Mouse (Mus musculus): ENCODE data around the gene Dync1li2.

The Dync1li2 gene

GRCm38 (mm10) chr8:104414204-104414603, 28.6 kb downstream of the Dync1li2 start:
- no peak for DNase-seq (ENCODE audit: low read depth, low spot score)

DNA sequence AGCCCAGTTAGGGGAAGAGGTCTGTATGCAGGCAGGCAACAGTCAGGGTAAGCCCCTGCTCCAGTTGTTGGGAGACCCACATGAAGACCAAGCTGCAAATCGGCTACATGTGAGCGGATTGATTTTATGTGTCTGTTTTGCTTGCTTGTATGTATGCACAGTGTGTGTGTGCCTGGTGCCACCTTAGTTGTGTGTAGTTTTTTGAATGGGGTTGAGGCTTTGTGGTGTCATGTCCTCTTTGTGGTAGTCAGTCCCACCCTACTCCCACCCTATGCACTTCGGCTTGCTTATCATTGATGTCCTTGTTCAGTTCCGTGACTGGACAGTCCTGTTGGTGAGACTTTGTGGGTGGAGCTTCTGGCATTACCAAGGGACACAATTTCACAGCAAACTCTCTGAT, 29.1 kb downstream of the Dync1li2 start:
- DNase-seq (ENCODE audit: low read depth, low spot score): no peak

GRCm38 (mm10) chr8:104412805-104413532, 29.9 kb downstream of the Dync1li2 start:
- DNase-seq (ENCODE audit: low read depth, low spot score): no peak

DNA sequence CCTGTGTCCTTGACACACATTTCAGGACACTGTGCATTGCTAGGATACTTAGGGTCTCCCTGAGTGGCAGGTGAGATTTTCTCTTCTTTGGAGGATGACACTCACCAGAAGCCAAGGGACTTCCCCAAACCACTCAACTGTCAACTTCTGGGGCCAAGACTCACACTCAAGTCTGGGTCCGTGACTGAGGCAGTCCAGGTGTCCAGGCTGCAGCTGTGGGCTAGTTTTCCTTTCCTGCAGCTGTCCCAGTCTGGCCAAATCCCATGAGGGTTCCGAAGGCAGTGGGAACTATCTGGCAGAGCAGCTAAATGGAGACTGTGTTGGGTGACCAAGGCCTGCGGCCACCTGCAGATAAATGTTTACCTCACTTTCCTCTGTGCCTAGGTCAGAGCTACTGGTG, 30.9 kb downstream of the Dync1li2 start:
- DNase-seq (ENCODE audit: low read depth, low spot score): no peak

GRCm38 (mm10) chr8:104411468-104411867, 31.4 kb downstream of the Dync1li2 start:
- DNase-seq (ENCODE audit: low read depth, low spot score): no peak

DNA sequence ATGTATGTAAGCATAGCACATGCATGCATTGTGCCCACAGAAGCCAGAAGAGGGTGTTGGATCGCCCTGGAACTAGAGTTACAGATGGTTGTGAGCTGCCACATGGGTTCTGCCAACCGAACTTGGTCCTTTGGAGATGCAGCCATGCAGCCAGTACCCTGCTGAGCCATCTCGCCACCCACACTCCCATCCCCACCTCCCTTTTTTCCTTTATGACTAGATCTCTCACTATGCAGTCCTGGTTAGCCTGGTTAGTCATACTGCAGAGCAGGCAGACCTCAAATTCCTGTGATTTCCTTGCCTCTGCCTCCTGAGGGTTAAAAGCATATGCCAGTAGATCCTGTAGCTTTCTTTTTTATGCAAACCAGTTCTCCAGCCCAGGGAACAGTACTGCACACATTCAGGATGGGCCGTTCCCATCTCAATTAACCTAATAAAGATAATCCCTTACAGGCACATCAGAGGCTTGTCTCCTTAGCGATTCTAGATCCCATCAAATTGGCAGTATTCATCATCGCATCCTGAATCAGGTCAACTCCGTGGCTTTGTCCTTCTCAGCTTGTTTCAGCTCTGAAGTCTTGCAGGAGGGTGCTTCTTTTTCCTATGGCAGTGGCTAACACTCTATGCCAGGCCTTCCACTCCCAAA, 32.1 kb downstream of the Dync1li2 start:
- no peak for DNase-seq (ENCODE audit: low read depth, low spot score)

DNA sequence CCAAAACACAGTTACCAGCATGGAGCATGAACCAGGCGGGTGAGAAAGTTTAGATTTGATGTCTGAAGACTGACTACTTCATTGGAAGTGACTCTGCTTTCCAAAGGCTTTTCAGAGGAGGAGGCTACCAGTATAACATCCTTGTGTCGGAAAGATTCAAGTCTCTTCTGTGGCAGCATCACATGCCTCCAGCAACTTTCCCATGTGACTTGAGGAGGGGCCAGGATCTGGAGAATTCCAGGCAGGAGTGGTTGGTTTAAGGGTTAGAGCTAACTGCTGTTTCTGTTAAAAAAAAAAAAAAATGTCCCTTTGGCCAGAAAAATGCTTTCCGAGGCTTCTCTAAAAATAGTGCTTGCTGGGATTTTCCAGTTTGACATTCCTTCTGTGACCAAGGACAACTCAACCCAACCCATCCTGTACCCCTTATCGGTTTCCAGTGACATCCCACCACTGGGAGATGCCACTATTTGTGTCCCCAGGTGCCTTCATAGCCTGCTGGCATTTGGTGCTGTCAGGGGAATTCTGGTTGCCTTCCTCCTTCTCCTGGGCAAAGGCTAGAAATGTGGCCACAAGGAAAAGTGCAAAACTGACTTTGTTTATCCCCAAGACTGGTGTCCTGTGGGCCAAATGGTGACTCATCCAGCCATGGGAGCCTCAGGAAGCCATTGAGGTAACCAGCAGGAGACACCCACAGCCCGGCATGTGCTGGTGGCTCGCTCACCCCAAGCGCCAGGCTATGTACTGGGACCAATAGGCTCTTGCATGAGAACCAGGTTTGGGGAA, 34.3 kb downstream of the Dync1li2 start:
- no peak for DNase-seq (ENCODE audit: low read depth, low spot score)

DNA sequence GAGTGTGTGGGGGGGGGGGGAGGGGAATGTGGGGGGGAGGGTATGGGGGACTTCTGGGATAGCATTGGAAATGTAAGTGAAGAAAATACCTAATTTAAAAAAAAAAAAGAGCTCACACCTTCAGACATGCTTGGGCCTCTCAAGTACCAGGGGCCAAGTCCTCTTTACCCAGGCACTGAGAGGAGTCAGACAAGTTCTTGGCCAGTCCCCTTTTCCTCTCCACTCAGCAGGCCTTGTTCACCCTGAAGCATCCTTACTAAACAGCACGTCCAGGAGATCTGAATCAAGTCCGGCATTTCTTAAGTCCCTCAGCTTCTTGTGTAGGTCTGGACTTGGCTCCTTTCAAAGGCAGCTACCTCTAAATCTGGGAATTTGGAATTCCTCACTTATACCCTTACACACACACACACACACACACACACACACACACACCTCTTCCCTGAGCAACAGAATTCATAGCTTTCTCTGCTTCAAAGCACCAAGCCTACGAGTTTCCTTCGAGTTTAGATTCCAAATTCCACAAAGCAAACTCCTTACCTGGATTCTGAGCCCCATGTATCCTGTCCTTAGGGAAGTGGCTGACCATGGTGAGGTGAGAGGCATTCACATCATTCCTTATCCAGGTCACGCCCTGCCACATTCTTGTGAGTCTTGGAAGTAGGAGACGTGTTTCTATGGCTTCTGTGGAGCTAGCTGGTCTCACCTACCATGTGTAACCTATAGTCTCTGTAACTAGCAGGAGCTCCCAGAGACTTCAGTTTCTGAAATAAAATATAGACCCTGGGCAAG, 36.3 kb downstream of the Dync1li2 start:
- DNase-seq (ENCODE audit: low read depth, low spot score): no peak

GRCm38 (mm10) chr8:104405430-104406187, 37.2 kb downstream of the Dync1li2 start:
- no peak for DNase-seq (ENCODE audit: low read depth, low spot score)

- no peak for DNase-seq (ENCODE audit: low read depth, low spot score)
These were observed 39.3 kb downstream of the Dync1li2 start for GRCm38 (mm10) chr8:104403596-104403995.

GRCm38 (mm10) chr8:104395703-104396357, 47.0 kb downstream of the Dync1li2 start, which contains the start of gene Cmtm4:
Gene Cmtm4, minus strand, starts transcription at chr8:104395807.
- no peak for DNase-seq (ENCODE audit: low read depth, low spot score)

GRCm38 (mm10) chr8:104394801-104395702, 47.8 kb downstream of the Dync1li2 start:
- no peak for DNase-seq (ENCODE audit: low read depth, low spot score)

GRCm38 (mm10) chr8:104393767-104394166, 49.1 kb downstream of the Dync1li2 start:
- DNase-seq (ENCODE audit: low read depth, low spot score): no peak

DNA sequence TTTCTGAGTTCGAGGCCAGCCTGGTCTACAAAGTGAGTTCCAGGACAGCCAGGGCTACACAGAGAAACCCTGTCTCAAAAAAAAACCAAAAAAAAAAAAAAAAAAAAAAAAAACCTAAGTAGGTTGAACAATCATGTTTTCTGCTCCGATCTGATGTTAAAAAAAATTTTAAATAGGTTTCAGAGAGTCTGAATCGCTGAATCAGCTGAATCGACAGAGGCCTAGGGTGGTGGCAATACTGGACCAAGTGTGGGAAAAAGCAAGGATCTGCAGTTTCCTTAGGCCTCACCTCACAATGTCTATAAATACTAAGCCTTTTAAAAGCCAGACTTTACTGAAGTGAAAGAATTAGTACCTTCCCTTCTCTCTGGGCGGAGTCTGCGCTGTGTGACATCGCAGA, 49.7 kb downstream of the Dync1li2 start:
- DNase-seq (ENCODE audit: low read depth, low spot score): no peak

DNA sequence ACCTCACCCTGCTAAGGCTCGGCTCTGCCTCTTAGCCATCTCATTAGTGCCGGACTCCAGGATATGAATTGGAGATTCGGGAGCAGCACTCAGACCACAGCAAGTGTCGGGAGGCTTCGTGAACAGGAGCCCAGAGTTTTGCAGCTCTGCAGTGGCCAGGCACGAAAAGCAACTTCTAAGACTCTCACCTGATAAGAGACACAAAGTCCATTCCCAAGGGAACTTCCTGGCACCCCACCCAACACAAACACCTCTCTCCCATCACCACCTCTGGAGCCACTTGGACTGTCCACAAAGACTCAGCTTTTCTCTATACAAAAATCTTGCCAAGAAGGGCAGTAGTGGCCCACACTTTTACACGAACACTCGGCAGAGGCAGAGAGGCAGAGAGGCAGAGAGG, 52.6 kb downstream of the Dync1li2 start:
- DNase-seq (ENCODE audit: low read depth, low spot score): no peak

DNA sequence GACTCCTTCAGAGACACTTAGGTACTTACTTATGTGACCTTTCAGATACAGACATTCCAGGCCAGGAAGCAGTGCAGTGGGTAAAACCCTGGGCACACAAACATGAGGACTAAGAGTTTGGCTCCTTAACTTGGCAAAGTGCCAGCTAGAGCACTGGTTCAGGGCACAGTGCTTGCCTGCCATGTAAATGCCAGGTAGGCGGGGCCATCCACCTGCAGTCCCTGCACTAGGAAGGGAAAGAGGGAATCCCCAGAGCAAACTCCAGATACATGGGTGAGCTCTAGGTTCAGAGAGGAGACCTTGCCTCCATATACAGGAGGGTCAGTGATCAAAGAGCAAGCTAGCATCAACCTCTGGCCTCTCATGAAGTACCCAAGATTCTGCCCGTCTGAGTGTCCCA, 54.9 kb downstream of the Dync1li2 start:
- no peak for DNase-seq (ENCODE audit: low read depth, low spot score)

DNA sequence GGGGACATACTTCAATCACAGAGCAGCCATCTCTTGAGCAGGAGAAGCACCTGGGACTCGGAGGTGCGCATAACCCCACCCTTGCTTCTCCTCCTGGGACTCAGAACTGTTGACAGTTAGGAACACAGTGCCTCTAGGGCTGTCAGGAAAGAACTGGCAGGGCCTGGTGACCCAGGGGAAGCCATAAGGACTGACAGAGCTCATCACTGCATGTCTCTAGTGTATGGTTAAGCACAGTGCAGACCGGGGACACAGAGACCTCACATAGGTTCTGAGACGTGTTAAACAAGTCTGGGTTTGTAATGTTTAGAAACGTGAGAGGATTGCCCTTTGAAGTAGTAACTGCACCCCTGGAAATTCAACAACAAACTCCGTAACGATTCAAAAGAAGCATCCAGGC, 55.3 kb downstream of the Dync1li2 start:
- DNase-seq (ENCODE audit: low read depth, low spot score): no peak

GRCm38 (mm10) chr8:104386693-104387092, 56.2 kb downstream of the Dync1li2 start:
- DNase-seq (ENCODE audit: low read depth, low spot score): no peak

GRCm38 (mm10) chr8:104383977-104384376, 58.9 kb downstream of the Dync1li2 start:
- no peak for DNase-seq (ENCODE audit: low read depth, low spot score)

All from c-Kit-negative CD71-positive TER-119-positive erythroid progenitor cells, embryonic 14.5 days (primary cell).